8 mouse cellular contexts compared by ENCODE assay signal in the genomic region with DNA sequence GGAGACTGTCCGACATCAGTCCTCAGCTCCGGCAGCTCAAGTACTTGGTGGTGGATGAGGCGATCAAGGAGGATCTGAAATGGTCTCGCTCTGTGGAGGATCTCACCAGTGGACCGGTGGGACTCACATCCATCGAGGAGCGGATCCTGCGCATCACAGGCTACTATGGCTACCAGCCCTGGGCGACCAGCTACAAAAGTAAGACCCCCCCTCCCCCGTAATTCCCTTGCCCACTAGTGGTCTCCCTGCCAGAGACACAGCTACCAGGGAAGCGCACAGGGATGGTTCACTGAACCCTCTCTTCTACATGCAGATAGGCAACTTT.
DNase-seq lines count a peak whose midpoint lies in the region; ATAC-seq lines count a peak whose summit lies in the region.

No protein-coding gene starts in this region.

- peak overlapping the region; percentile 51 for H3K9ac ChIP-seq in heart, embryonic 14.5 days (ENCODE audit: low read length)
- no peak overlapping the region; the same call in 1 of the 2 replicates for H3K9ac ChIP-seq in forebrain, embryonic 14.5 days (ENCODE audit: low read length)
- H3K9ac ChIP-seq in liver, embryonic 13.5 days = no peak overlapping the region

- H3K9me3 ChIP-seq in heart, embryonic 14.5 days (ENCODE audit: control insufficient read depth, low read length) = no peaks in the 10 kb centered on the region
- H3K9me3 ChIP-seq in forebrain, embryonic 14.5 days (replicated peaks; ENCODE audit: control insufficient read depth, low read length) = no peaks in the 10 kb centered on the region
- no peaks in the 10 kb centered on the region for H3K9me3 ChIP-seq in liver, embryonic 13.5 days (replicated peaks)

- peak overlapping the region; percentile 96 for H3K4me2 ChIP-seq in heart, embryonic 14.5 days (ENCODE audit: low read length)
- H3K4me2 ChIP-seq in forebrain, embryonic 14.5 days (ENCODE audit: low read length) = peak overlapping the region; percentile 90
- H3K4me2 ChIP-seq in liver, embryonic 13.5 days = peak overlapping the region; percentile 58

- H3K4me3 ChIP-seq in heart, embryonic 14.5 days (ENCODE audit: control insufficient read depth in 1 of 2, insufficient read depth in 1 of 2, low read depth in 1 of 2, low read length in 2 of 2) = peak overlapping the region; percentile 51 to 52
- peak overlapping the region; percentile 50 for H3K4me3 ChIP-seq in forebrain, embryonic 14.5 days (ENCODE audit: low read depth, low read length)
- no peak overlapping the region for H3K4me3 ChIP-seq in liver, embryonic 13.5 days (replicated peaks)

- no peak for DNase-seq in heart, postnatal 10 days
- DNase-seq in ES-CJ7 (ENCODE audit: low read depth, low spot score) (peak; percentile 9), adipocyte (ENCODE audit: low spot score) (no peak)
- DNase-seq in forebrain, embryonic 14.5 days (ENCODE audit: low spot score) = no peak
- no peak for DNase-seq in liver, embryonic 13.5 days
- DNase-seq in ovary, postnatal 10 days (ENCODE audit: low spot score) = no peak

- no peak overlapping the region for H3K27ac ChIP-seq in heart, embryonic 14.5 days (replicated peaks in 1 of 2; ENCODE audit: control insufficient read depth in 1 of 2, insufficient read depth in 1 of 2, low read depth in 2 of 2, low read length in 2 of 2)
- no peak overlapping the region for H3K27ac ChIP-seq in forebrain, embryonic 14.5 days (ENCODE audit: low read depth, low read length)
- no peak overlapping the region for H3K27ac ChIP-seq in liver, embryonic 13.5 days

- H3K36me3 ChIP-seq in heart, embryonic 14.5 days (ENCODE audit: control insufficient read depth, insufficient read depth, low read length) = no peaks in the 10 kb centered on the region
- no peaks in the 10 kb centered on the region for H3K36me3 ChIP-seq in forebrain, embryonic 14.5 days (ENCODE audit: control insufficient read depth, insufficient read depth, low read length)
- no peaks in the 10 kb centered on the region for H3K36me3 ChIP-seq in liver, embryonic 13.5 days

- no peak for ATAC-seq in heart, embryonic 14.5 days (ENCODE audit: insufficient number of reproducible peaks, insufficient read depth, low FRiP score, low read depth)
- no peak for ATAC-seq in forebrain, embryonic 14.5 days
- no peak for ATAC-seq in liver, embryonic 13.5 days (ENCODE audit: low read depth)
- no peak for ATAC-seq in inflammation-experienced regulatory T-cells, adult 6 months

- H3K4me1 ChIP-seq in heart, embryonic 14.5 days (ENCODE audit: control insufficient read depth in 2 of 2, insufficient read depth in 2 of 2, low read length in 2 of 2) = peaks cover 0 to 7% of the 10 kb centered on the region in 2 experiments; a peak in 2 of 4 replicates
- peaks cover 6% of the 10 kb centered on the region; the same call in 1 of the 2 replicates for H3K4me1 ChIP-seq in forebrain, embryonic 14.5 days (ENCODE audit: control insufficient read depth, insufficient read depth, low read length)
- 0 out of 2 replicates have a peak, but pooled peaks cover 3% of the 10 kb centered on the region for H3K4me1 ChIP-seq in liver, embryonic 13.5 days (replicated peaks)

- peaks cover 36% of the 10 kb centered on the region for H3K27me3 ChIP-seq in heart, embryonic 14.5 days (ENCODE audit: control insufficient read depth, insufficient read depth, low read length)
- peaks cover 25% of the 10 kb centered on the region for H3K27me3 ChIP-seq in forebrain, embryonic 14.5 days (replicated peaks; ENCODE audit: control insufficient read depth, insufficient read depth, low read length)
- H3K27me3 ChIP-seq in liver, embryonic 13.5 days = peaks cover 42% of the 10 kb centered on the region

- intact Hi-C loops in heart, postnatal 10 days (cut with DNase I) = no loop called here

- WGBS in heart, embryonic 14.5 days = 13% methylated on average over 11 of the region's 11 CpGs
- 16% methylated on average over 11 of the region's 11 CpGs for WGBS in forebrain, embryonic 14.5 days
- WGBS in liver, embryonic 13.5 days (ENCODE audit: insufficient replicate concordance) = 16% methylated on average over 11 of the region's 11 CpGs
